Mouse (Mus musculus) ES-Bruce4 (cell line): ENCODE data around the gene Aoc2. TPM values are rescaled to one million over a fixed set of nuclear protein-coding genes. Genes with fewer than 3 reads are reported as not detected.

ENCODE experiments used
- H3K27ac ChIP-seq: 2 replicates; pipeline ENCODE4 v1.5.1; 2012; ENCODE audit warnings: low read length, inconsistent platforms; ENCODE audit not compliant: insufficient read depth
- H3K27me3 ChIP-seq: 2 replicates; pipeline ENCODE4 v1.6.1; 2012; ENCODE audit warnings: mild to moderate bottlenecking, low read length, inconsistent platforms; ENCODE audit not compliant: control insufficient read depth, poor library complexity, insufficient read depth, severe bottlenecking
- H3K36me3 ChIP-seq: 2 replicates; pipeline ENCODE4 v1.6.1; 2012; ENCODE audit warnings: inconsistent platforms, mild to moderate bottlenecking, low read length, moderate library complexity; ENCODE audit not compliant: control insufficient read depth, poor library complexity, insufficient read depth, severe bottlenecking
- H3K4me1 ChIP-seq: one replicate; pipeline ENCODE4 v1.8.1; 2011; ENCODE audit warnings: low read length; ENCODE audit not compliant: control insufficient read depth, insufficient read depth
- H3K4me3 ChIP-seq: 2 replicates; pipeline ENCODE4 v1.5.1; 2011; ENCODE audit warnings: low read depth, mild to moderate bottlenecking, low read length
- H3K9ac ChIP-seq: 2 replicates; pipeline ENCODE4 v1.6.1; 2012; ENCODE audit warnings: low read depth, mild to moderate bottlenecking, inconsistent platforms; ENCODE audit not compliant: poor library complexity, severe bottlenecking
- H3K9me3 ChIP-seq: replicated peaks from 2 replicates; pipeline ENCODE4 v1.6.1; 2012; ENCODE audit warnings: mild to moderate bottlenecking, low read length, inconsistent platforms; ENCODE audit not compliant: control insufficient read depth, poor library complexity, insufficient read depth, severe bottlenecking
- CTCF ChIP-seq: IDR thresholded peaks from one replicate; pipeline ENCODE4 v1.8.1; 2011; ENCODE audit warnings: low read depth, low read length
- EP300 ChIP-seq: IDR thresholded peaks from 2 replicates; pipeline ENCODE4 v1.6.1; 2011; ENCODE audit warnings: low read depth, low read length; ENCODE audit not compliant: insufficient read depth
- POLR2A ChIP-seq: IDR thresholded peaks from one replicate; pipeline ENCODE4 v1.8.1; 2011; ENCODE audit warnings: low read length; ENCODE audit not compliant: insufficient read depth
- polyA plus RNA-seq: library from polyadenylated mRNA; stranded (reverse); fragments of >200 nt; gene quantifications from 2 replicates; pipeline ENCODE4 v1.2.4, GENCODE M21; 2011; ENCODE audit warnings: low read depth; ENCODE audit not compliant: missing spikeins, insufficient read depth, insufficient read length

The Aoc2 gene
- polyA plus RNA-seq, 1 experiment = 3.5 TPM

DNA sequence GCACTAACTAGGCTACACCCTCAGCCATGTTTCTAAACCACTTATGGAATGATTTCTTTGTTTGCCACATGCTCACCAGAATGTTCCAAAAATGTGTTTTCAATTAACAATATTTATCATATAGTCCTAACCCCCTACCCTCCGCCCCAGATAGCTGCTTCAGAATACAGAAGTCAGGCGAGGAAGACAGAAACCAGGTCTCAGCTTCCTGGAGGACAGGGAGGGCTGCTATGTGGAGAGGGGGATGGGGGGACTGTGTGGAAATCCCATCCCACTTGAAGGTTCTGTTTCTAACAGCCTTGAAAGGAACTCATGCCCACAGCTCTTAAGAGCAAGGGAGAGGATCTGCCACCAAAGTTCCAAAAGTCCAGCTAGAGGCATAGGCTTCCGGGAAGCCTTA, 24.4 kb downstream of the Aoc2 start:
- Histone ChIP-seq H3K9me3 (no peaks in the 10 kb centered on the region), H3K27me3 (no peaks in the 10 kb centered on the region), H3K36me3 (no peaks in the 10 kb centered on the region), H3K4me1 (peaks cover 2% of the 10 kb centered on the region), H3K4me3 (no peak overlapping the region), H3K27ac (no peak overlapping the region), H3K9ac (no peak overlapping the region)
- TF ChIP-seq POLR2A (no peak), CTCF (no peak), EP300 (no peak)

DNA sequence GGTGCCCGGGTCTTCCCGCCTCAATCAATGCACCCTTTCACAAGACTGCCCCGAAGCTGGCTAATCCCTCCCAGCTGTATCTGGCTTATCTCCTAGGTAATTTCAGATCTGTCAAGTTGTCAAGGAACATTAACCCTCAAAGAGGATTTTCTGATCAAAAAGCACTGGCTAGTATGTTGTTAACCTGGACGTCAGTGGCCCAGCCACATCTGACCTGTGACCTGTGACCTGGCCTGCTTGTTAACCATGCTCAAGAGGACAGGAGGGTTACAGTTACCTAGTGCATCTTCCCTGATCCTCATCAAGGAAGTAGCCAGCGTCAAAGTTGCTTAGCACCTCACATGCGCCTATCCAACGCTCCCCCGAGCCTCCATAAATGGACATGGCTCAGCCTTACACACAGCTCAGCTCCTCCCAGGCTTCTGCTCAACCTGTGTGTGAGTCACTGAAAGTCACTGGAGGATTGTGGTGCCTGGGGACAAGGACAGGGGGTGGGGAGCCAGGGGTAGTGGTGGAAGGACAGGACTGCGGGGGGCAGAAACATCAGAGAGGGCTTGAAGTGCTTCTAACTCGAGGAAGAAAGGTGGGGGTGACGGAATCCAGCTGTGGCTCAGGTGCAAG, 26.3 kb downstream of the Aoc2 start:
- no peaks in the 10 kb centered on the region for H3K9me3 ChIP-seq
- no peak overlapping the region for H3K4me3 ChIP-seq
- H3K36me3 ChIP-seq = no peaks in the 10 kb centered on the region
- peaks cover 2% of the 10 kb centered on the region for H3K4me1 ChIP-seq
- H3K27me3 ChIP-seq = no peaks in the 10 kb centered on the region
- TF ChIP-seq POLR2A (no peak), CTCF (no peak), EP300 (no peak)
- no peak overlapping the region for H3K9ac ChIP-seq
- no peak overlapping the region for H3K27ac ChIP-seq

DNA sequence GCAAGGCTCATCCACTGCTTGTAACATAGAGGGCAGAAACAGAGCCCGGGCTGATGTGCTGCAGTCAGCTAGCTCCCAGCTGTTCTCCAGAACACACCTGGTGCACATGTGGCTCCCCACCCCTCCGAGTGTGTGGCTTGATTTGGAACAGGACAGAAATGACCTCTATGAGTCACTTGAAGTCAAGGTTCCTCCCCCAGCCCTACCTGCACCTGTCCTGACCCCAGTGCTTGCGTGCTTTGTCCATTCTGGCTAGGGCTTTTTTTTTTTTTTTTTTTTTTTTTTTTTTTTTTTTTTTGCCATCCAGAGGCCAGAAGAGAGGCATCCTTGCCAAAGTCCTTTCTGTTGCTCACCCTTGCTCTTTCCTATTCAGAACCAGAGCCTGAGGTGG, 26.9 kb downstream of the Aoc2 start:
- Histone ChIP-seq H3K4me1 (peaks cover 2% of the 10 kb centered on the region), H3K9ac (no peak overlapping the region), H3K27ac (no peak overlapping the region), H3K9me3 (no peaks in the 10 kb centered on the region), H3K36me3 (no peaks in the 10 kb centered on the region), H3K27me3 (no peaks in the 10 kb centered on the region), H3K4me3 (no peak overlapping the region)
- TF ChIP-seq EP300 (no peak), POLR2A (no peak), CTCF (no peak)

DNA sequence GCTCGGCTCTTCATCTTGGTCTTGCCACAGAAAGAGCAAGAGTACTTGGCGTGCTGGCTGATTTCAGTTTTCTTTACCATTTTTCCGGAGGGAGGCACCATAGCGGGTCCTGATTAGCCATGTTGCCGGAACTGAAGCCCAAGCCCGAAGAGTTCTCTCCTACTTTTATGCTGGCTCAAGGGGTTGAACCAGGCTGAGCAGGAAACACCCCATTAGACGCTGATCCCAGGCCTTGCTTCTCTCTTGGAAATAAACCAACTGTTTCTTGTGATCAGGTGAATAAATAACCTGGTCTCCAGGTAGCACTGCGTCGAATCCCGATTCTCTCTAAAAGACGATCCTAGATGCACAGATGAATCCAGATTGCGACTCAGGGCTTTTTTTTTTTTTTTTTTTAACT, 28.6 kb downstream of the Aoc2 start:
- Histone ChIP-seq H3K9ac (no peak overlapping the region), H3K27me3 (no peaks in the 10 kb centered on the region), H3K4me3 (no peak overlapping the region), H3K9me3 (no peaks in the 10 kb centered on the region), H3K36me3 (no peaks in the 10 kb centered on the region), H3K27ac (no peak overlapping the region), H3K4me1 (peaks cover 2% of the 10 kb centered on the region)
- TF ChIP-seq CTCF (no peak), EP300 (no peak), POLR2A (no peak)

DNA sequence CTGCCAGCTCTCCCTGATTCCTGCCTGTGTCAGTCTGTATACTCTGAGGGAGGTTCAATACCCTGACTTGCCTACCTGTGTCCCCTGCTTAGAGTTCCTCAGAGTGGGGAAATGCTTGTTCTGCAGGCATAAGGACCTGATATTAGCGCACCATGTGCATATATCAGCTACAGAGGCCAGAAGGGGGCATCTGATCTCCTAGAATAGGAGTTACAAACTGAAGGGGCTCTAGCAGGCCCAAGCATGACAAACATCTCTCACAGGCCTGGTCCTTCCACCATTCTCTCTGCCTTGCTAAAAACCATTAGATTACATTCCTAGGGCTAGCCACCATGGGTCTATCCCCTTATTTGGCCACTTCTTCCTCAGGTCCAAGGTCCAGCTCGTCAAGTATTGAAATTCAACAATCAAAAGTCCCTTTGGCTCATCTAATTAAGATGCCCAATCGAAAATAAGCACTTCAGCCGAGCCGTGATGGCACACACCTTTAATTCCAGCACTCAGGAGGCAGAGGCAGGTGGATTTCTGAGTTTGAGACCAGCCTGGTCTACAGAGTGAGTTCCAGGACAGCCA, 29.7 kb downstream of the Aoc2 start:
- H3K4me1 ChIP-seq = peaks cover 2% of the 10 kb centered on the region
- no peak overlapping the region for H3K27ac ChIP-seq
- H3K4me3 ChIP-seq = no peak overlapping the region
- no peak overlapping the region for H3K9ac ChIP-seq
- H3K27me3 ChIP-seq = no peaks in the 10 kb centered on the region
- TF ChIP-seq POLR2A (no peak), EP300 (no peak), CTCF (no peak)
- no peaks in the 10 kb centered on the region for H3K9me3 ChIP-seq
- no peaks in the 10 kb centered on the region for H3K36me3 ChIP-seq

DNA sequence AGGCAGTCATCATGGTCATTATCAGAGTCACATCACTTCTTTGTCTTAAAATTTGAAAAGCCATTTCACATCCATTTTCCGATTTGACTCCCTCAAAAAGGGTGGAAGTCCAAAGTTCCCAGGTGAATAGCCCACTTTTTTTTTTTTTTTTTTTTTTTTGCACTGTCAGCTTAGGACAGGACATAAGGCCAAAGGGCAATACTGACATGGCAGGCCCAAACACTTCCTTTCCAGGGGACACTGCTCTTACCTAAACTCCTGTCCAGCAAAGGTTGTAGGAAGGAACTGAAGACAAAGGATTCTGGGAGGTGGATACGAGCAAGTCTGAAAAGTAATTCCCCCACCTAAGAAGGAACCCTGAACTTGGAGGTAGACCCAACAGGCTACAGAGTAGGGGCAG, 31.1 kb downstream of the Aoc2 start:
- H3K4me1 ChIP-seq = peaks cover 2% of the 10 kb centered on the region
- no peaks in the 10 kb centered on the region for H3K36me3 ChIP-seq
- no peaks in the 10 kb centered on the region for H3K27me3 ChIP-seq
- no peak overlapping the region for H3K27ac ChIP-seq
- TF ChIP-seq CTCF (no peak), POLR2A (no peak), EP300 (no peak)
- H3K4me3 ChIP-seq = no peak overlapping the region
- H3K9ac ChIP-seq = no peak overlapping the region
- no peaks in the 10 kb centered on the region for H3K9me3 ChIP-seq
